Mouse (Mus musculus): ENCODE measurements around the gene Sema4b.

DNA sequence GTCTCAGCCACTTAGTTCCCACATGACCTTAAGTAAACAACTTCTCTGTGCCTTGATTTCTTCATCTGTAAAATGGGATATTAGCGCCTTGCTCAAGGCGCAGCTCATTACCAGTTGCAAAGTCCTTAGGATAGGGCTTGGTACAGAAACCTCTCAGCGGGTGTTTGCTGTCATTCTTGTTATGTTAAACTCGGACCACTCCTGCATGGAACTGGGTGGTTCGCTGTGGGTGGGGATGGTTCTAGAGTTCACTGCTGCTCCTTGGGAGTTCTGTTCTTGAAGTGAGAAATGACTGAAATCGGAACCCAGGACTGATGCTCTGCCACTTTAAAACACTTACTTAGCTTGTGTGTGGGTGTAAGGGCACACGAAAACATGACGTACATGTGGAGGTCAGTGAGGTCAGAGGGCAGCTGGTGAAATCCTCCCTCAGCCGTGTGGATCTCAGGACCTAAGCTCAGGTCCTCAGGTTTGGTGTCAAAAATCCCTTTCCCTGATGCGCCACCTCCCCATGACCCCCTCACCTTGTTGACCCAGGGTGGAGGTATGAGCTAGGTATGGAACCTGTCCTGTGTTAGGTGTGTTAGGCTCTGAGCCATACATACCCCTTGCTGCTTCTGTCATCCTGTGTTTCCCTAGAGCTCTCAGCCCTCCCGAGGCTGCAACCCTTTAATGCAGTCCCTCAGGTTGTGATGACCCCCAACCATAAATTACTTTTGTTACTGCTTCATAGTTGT is 13.4 kb downstream of the Sema4b start:
- TF ChIP-seq CTCF (IDR thresholded peaks at IDR 0.05; ENCODE audit: low read depth): no peak
- TF ChIP-seq EP300 (IDR thresholded peaks at IDR 0.05; ENCODE audit: low read depth): no peak

Measured in liver, embryonic 14.5 days (tissue).